Mouse (Mus musculus) limb, embryonic 12.5 days (tissue): ENCODE data around the gene Slc35g3. TPM values are rescaled to one million over a fixed set of nuclear protein-coding genes. Genes with fewer than 3 reads are reported as not detected.

Experiments used
- ATAC-seq: fragments of 200-750 bp; cut with Nextera tagmentation; 2 replicates; pipeline ENCODE4 v1.8.0; 2017; ENCODE audit warnings: low read depth, moderate TSS enrichment; ENCODE audit not compliant: insufficient number of reproducible peaks, insufficient read depth, low FRiP score, low TSS enrichment
- H3K27ac ChIP-seq: fragments of 300-500 bp; sonication (generic); 2 replicates; pipeline ENCODE4 v1.5.1; 2016; ENCODE audit warnings: mild to moderate bottlenecking, moderate library complexity
- H3K27me3 ChIP-seq: fragments of 300-500 bp; sonication (generic); 2 replicates; pipeline ENCODE4 v1.6.1; 2016; ENCODE audit warnings: mild to moderate bottlenecking, moderate library complexity
- H3K36me3 ChIP-seq: fragments of 300-500 bp; sonication (generic); 2 replicates; pipeline ENCODE4 v1.6.1; 2016; ENCODE audit warnings: mild to moderate bottlenecking, moderate library complexity
- H3K4me1 ChIP-seq: fragments of 300-500 bp; sonication (generic); replicated peaks from 2 replicates; pipeline ENCODE4 v1.6.1; 2016
- H3K4me2 ChIP-seq: fragments of 300-500 bp; sonication (generic); 2 replicates; pipeline ENCODE4 v1.6.1; 2016; ENCODE audit warnings: mild to moderate bottlenecking, moderate library complexity
- H3K4me3 ChIP-seq: fragments of 300-500 bp; sonication (generic); replicated peaks from 2 replicates; pipeline ENCODE4 v1.5.1; 2016; ENCODE audit warnings: mild to moderate bottlenecking
- H3K9ac ChIP-seq: fragments of 300-500 bp; sonication (generic); replicated peaks from 2 replicates; pipeline ENCODE4 v1.6.1; 2016; ENCODE audit warnings: mild to moderate bottlenecking, moderate library complexity
- H3K9me3 ChIP-seq: fragments of 300-500 bp; sonication (generic); 2 replicates; pipeline ENCODE4 v1.6.1; 2016; ENCODE audit warnings: mild to moderate bottlenecking, moderate library complexity
- WGBS: fragments of 180-500 bp; shearing (Covaris S2); methylation state at CpG from one replicate; pipeline ENCODE4 v1.1.7; 2016; 5-methylcytosine and 5-hydroxymethylcytosine counted together
- polyA plus RNA-seq: library from polyadenylated mRNA; unstranded; fragments of >200 nt; fragmentation: Nextera tagmentation; extraction: Ambion mirVana; gene quantifications from 2 replicates; pipeline ENCODE4 v1.2.1, GENCODE M21; 2016

Slc35g3 gene
- polyA plus RNA-seq, 1 experiment from 2014 or later: 0.18 TPM

GRCm38 (mm10) chr11:69784793-69785272 lies 23.1 kb upstream of the Slc35g3 start:
- ATAC-seq: no peak
- H3K27me3 ChIP-seq: peaks cover 15% of the 10 kb centered on the region
- peak overlapping the region; percentile 35 for H3K4me2 ChIP-seq
- H3K27ac ChIP-seq: no peak overlapping the region
- no peaks in the 10 kb centered on the region for H3K9me3 ChIP-seq
- no peaks in the 10 kb centered on the region for H3K36me3 ChIP-seq
- no peaks in the 10 kb centered on the region for H3K4me1 ChIP-seq
- H3K9ac ChIP-seq: no peak overlapping the region
- H3K4me3 ChIP-seq: no peak overlapping the region
- 38% methylated on average over 15 of the region's 15 CpGs for WGBS

GRCm38 (mm10) chr11:69781828-69782227 lies 20.1 kb upstream of the Slc35g3 start:
- H3K4me1 ChIP-seq: 0 out of 2 replicates have a peak, but pooled peaks cover 9% of the 10 kb centered on the region
- H3K4me3 ChIP-seq: no peak overlapping the region
- no peak overlapping the region for H3K27ac ChIP-seq
- WGBS: 28% methylated on average over 4 of the region's 4 CpGs
- H3K9me3 ChIP-seq: no peaks in the 10 kb centered on the region
- H3K4me2 ChIP-seq: no peak overlapping the region
- H3K36me3 ChIP-seq: peaks cover 17% of the 10 kb centered on the region; the same call in 1 of the 2 replicates
- peaks cover 41% of the 10 kb centered on the region for H3K27me3 ChIP-seq
- no peak for ATAC-seq
- no peak overlapping the region for H3K9ac ChIP-seq

- no peak overlapping the region; the same call in 1 of the 2 replicates for H3K9ac ChIP-seq
- ATAC-seq: no peak
- H3K36me3 ChIP-seq: peaks cover 32% of the 10 kb centered on the region
- 31% methylated on average over 7 of the region's 7 CpGs for WGBS
- peaks cover 56% of the 10 kb centered on the region for H3K27me3 ChIP-seq
- 0 out of 2 replicates have a peak, but pooled peaks cover 9% of the 10 kb centered on the region for H3K4me1 ChIP-seq
- no peak overlapping the region for H3K27ac ChIP-seq
- H3K4me2 ChIP-seq: no peak overlapping the region
- H3K9me3 ChIP-seq: no peaks in the 10 kb centered on the region
- H3K4me3 ChIP-seq: no peak overlapping the region
Observed at GRCm38 (mm10) chr11:69778985-69779384, 17.2 kb upstream of the Slc35g3 start.

GRCm38 (mm10) chr11:69778258-69778982 lies 16.7 kb upstream of the Slc35g3 start:
- H3K9ac ChIP-seq: no peak overlapping the region
- no peak overlapping the region for H3K27ac ChIP-seq
- H3K4me1 ChIP-seq: 0 out of 2 replicates have a peak, but pooled peaks cover 9% of the 10 kb centered on the region
- WGBS: 66% methylated on average over 23 of the region's 23 CpGs
- H3K9me3 ChIP-seq: no peaks in the 10 kb centered on the region
- ATAC-seq: no peak
- H3K27me3 ChIP-seq: peaks cover 56% of the 10 kb centered on the region
- H3K4me2 ChIP-seq: no peak overlapping the region
- no peak overlapping the region for H3K4me3 ChIP-seq
- peaks cover 32% of the 10 kb centered on the region for H3K36me3 ChIP-seq

- Histone ChIP-seq H3K9ac (no peak overlapping the region), H3K36me3 (peaks cover 32% of the 10 kb centered on the region), H3K27ac (no peak overlapping the region), H3K4me3 (no peak overlapping the region), H3K27me3 (peaks cover 56% of the 10 kb centered on the region), H3K9me3 (no peaks in the 10 kb centered on the region), H3K4me1 (0 out of 2 replicates have a peak, but pooled peaks cover 9% of the 10 kb centered on the region), H3K4me2 (no peak overlapping the region)
- no peak for ATAC-seq
- WGBS: 62% methylated on average over 26 of the region's 26 CpGs
Observed at GRCm38 (mm10) chr11:69777504-69778257, 15.9 kb upstream of the Slc35g3 start.

- peaks cover 49% of the 10 kb centered on the region for H3K27me3 ChIP-seq
- H3K4me1 ChIP-seq: 0 out of 2 replicates have a peak, but pooled peaks cover 9% of the 10 kb centered on the region
- no peak overlapping the region for H3K9ac ChIP-seq
- WGBS: 82% methylated on average over 20 of the region's 20 CpGs
- peaks cover 32% of the 10 kb centered on the region for H3K36me3 ChIP-seq
- no peak for ATAC-seq
- H3K9me3 ChIP-seq: no peaks in the 10 kb centered on the region
- H3K27ac ChIP-seq: no peak overlapping the region
- no peak overlapping the region for H3K4me3 ChIP-seq
- H3K4me2 ChIP-seq: no peak overlapping the region
Observed at GRCm38 (mm10) chr11:69776488-69776887, 14.7 kb upstream of the Slc35g3 start.

GRCm38 (mm10) chr11:69775716-69776115 lies 13.9 kb upstream of the Slc35g3 start:
- Histone ChIP-seq H3K4me3 (no peak overlapping the region), H3K9ac (no peak overlapping the region), H3K9me3 (no peaks in the 10 kb centered on the region), H3K36me3 (peaks cover 32% of the 10 kb centered on the region), H3K4me2 (no peak overlapping the region), H3K27me3 (peaks cover 49% of the 10 kb centered on the region), H3K27ac (no peak overlapping the region), H3K4me1 (0 out of 2 replicates have a peak, but pooled peaks cover 9% of the 10 kb centered on the region)
- ATAC-seq: no peak
- 68% methylated on average over 10 of the region's 10 CpGs for WGBS

- Histone ChIP-seq H3K36me3 (peaks cover 32% of the 10 kb centered on the region), H3K4me3 (no peak overlapping the region), H3K9me3 (no peaks in the 10 kb centered on the region), H3K9ac (no peak overlapping the region), H3K27ac (no peak overlapping the region), H3K27me3 (peaks cover 43% of the 10 kb centered on the region), H3K4me2 (no peak overlapping the region), H3K4me1 (0 out of 2 replicates have a peak, but pooled peaks cover 9% of the 10 kb centered on the region)
- 64% methylated on average over 5 of the region's 5 CpGs for WGBS
- ATAC-seq: no peak
Observed at GRCm38 (mm10) chr11:69774961-69775360, 13.2 kb upstream of the Slc35g3 start.

- H3K9me3 ChIP-seq: no peaks in the 10 kb centered on the region
- H3K4me3 ChIP-seq: peak overlapping the region; percentile 86
- 0 out of 2 replicates have a peak overlapping the region, but pooled peaks have one; percentile 66 for H3K27ac ChIP-seq
- no peak overlapping the region for H3K9ac ChIP-seq
- H3K4me1 ChIP-seq: peaks cover 26% of the 10 kb centered on the region
- H3K36me3 ChIP-seq: no peaks in the 10 kb centered on the region
- no peak for ATAC-seq
- WGBS: 62% methylated on average over 4 of the region's 4 CpGs
- no peaks in the 10 kb centered on the region for H3K27me3 ChIP-seq
- peak overlapping the region; percentile 78 for H3K4me2 ChIP-seq
Observed at GRCm38 (mm10) chr11:69767625-69767909, 5.8 kb upstream of the Slc35g3 start.

GRCm38 (mm10) chr11:69766872-69767624 lies 5.3 kb upstream of the Slc35g3 start:
- Histone ChIP-seq H3K27ac (peak overlapping the region; percentile 66; the same call in 1 of the 2 replicates), H3K36me3 (no peaks in the 10 kb centered on the region), H3K9ac (peak overlapping the region; percentile 92), H3K4me1 (peaks cover 26% of the 10 kb centered on the region), H3K4me2 (peak overlapping the region; percentile 78), H3K4me3 (peak overlapping the region; percentile 86), H3K9me3 (no peaks in the 10 kb centered on the region), H3K27me3 (no peaks in the 10 kb centered on the region)
- ATAC-seq: no peak
- whole genome bisulfite sequencing: 55% methylated on average over 13 of the region's 13 CpGs
